Mouse (Mus musculus): Measurements from ENCODE around the gene Cnga1. TPM values are rescaled to one million over a fixed set of nuclear protein-coding genes. Genes with fewer than 3 reads are reported as not detected.

Gene Cnga1
- under 1 TPM in 1 of 2 experiments, not detected in 1; 0.18 TPM for total RNA-seq (2023)

DNA sequence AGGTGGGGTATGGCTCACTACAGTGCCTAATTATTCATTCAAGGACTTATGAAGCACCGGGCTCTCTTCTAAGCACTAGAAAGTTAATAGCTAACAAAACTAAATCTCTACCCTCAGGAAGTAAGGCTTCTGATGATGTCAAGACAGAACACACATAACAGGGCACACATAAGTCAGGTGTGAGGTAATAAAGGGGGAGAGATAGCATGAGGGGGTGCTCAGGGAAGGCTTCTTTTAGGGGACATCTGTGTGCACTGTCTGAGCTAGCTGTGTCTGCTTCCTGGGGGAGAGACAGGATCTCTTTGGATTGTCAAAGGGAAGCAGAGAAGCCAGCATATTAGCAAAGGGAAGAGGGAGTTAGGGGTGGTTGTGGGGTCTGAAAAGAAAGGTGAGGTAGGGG is at the start of gene Cnga1:
Gene Cnga1 (minus strand): TSS at position 101 of the 400 bp plus-strand sequence.

DNA sequence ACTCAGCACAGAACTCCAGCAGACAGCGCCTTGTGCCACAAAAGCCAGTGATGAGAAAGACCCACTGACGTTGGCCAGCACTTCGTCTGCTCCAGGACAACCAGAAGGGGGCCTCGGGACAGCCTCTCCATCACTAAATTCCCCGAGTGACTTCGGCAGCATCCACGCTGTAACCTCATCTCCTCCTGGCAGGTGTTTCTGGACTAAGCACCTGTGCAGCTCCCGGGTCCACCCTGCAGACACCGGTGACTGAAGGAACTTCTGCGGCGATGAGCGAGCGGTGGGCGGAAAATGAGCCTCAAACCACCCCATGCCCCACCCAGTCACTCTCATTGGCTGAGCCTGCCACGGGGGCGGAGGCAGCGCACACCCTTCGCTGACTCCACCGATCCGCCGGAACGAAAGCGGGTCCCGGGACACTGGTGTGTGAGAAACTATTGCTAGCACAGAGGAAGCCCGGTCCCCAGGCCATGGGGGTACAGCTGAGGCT is 3.4 kb upstream of the Cnga1 start, which contains the start of gene Nipal1:
Gene Nipal1 (plus strand): TSS at position 378 of the 490 bp plus-strand sequence.

DNA sequence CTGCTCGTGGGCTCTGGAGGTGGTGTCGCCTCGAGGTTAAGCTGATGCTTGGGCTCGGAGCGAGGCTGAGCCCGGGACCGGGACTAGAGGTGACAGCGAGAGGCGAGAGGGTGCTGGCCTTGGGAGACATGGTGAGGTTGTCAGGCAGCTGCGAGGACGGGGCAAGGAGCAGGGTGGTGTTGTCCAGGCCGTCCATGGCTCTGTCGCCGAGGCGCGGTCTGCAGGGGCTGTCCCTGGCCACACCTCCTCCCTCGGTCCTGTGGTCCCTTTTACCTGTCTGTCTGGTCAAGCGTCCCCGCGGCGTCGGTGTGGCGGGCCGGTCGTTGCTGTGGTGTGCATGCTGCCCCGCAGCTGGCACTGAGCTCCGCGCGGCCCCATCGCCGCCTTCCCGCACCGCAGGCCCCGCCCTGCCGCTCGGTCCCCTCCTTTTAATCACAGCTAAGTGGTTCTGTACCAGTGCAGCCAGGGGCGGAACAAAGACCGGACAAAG is 56.8 kb downstream of the Cnga1 start, which contains the start of gene Gm5868:
Gene Gm5868 (minus strand): TSS at position 360 of the 490 bp plus-strand sequence.

DNA sequence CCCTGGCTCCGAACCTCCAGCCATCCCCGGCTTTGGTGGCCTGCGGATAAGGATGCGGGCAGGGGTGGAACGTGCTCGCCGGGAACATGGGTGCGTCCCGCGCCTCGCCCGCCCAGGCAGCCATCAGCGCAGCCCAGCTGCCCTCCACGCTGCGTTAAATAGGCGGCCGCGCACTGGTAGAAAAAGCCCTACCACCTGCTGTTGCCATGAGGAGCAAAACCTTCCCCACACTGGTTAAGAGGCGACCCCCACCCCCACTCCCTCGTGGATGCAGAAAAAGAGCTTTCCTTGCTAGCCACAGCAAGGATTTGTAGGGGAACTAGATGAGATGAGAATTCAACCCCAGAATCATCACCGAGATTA is 63.1 kb downstream of the Cnga1 start, which contains the start of gene Zar1:
Gene Zar1 (minus strand): TSS at position 285 of the 363 bp plus-strand sequence.

DNA sequence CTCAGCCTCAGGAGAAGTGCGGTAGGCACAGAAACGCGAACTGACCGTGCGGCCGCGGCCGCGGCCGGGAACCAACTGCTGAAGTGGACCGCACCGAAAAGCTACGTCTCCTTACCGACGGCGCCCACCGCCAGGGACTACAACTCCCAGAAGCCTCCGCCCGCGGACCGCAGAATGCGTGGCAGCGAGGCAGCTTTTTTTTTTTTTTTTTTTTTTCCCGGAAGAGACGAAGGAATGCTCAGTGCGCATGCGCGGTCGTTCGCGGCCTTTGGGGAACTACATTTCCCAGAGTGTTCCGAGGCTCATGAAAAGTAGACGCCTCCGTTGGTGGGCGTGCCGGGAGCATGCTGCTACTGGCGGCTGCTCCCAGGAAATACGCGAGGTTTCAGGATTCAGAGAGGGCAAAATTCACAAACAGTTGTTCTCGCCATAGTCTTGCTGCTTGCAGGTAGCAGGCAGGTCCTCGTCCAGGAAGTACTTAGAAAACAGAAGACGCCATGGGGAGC is 84.5 kb downstream of the Cnga1 start, which contains the start of gene Nfxl1:
Gene Nfxl1 (minus strand): TSS at position 141 of the 506 bp plus-strand sequence.

Other genes with a start within 250 kb of the Cnga1 start
- not detected for gene Corin, start 139.8 kb downstream of the Cnga1 start, total RNA-seq (2023)
- 10 to 100 TPM; 10.2 to 15.5 TPM for gene Nfxl1, start 84.6 kb downstream of the Cnga1 start, total RNA-seq (2023)
- gene Zar1, start 63.0 kb downstream of the Cnga1 start, total RNA-seq (2023): not detected
- gene Gm5868, start 56.7 kb downstream of the Cnga1 start, total RNA-seq (2023): not detected
- not detected for gene Nipal1, start 3.5 kb upstream of the Cnga1 start, total RNA-seq (2023)
- gene Txk, start 108.5 kb upstream of the Cnga1 start, total RNA-seq (2023): 1 to 10 TPM in 1 of 2 experiments, under 1 TPM in 1; 0.75 to 1.1 TPM
- 10 to 100 TPM; 23.0 to 29.9 TPM for gene Tec, start 224.2 kb upstream of the Cnga1 start, total RNA-seq (2023)

All from neutrophil, adult 83 days (primary cell).